Mouse (Mus musculus) frontal cortex, postnatal 36 days (tissue): Measurements from ENCODE around the gene Gckr.
"Not testable (repeated sequence)": the region's sequence is repeated elsewhere in the genome, so short reads cannot be mapped to it uniquely, and the experiment has no call there.

Experiments used
- DNase-seq, 2 experiments: peaks; one replicate each; pipeline ENCODE4 v3.0.0; 2022; ENCODE audit warnings: low spot score in 2 of 2

Gene Gckr

GRCm38 (mm10) chr5:31294964-31295605, 2.2 kb upstream of the Gckr start:
- no peak for DNase-seq

GRCm38 (mm10) chr5:31295606-31296141, 1.6 kb upstream of the Gckr start, which contains the start of gene Fndc4:
Gene Fndc4 (minus strand): TSS chr5:31296080.
- peak; percentile 39 to 51 for DNase-seq

DNA sequence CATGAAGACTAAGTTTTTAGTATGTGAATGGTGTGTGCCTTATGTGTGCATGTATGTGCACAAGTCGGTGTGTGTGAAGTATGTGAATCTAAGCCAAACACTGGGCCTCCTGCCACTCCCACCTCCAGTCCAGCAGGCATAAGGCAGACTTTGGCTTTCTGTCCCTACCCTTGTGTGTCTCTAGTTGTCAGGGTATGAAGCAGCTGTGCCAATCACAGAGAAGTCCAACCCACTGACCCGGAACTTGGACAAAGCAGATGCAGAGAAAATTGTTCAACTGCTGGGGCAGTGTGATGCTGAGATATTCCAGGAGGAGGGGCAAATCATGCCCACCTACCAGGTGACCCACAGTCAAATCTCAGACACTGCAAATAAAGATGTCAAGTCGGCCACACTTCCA, 738 bp downstream of the Gckr start:
- DNase-seq: no peak

DNA sequence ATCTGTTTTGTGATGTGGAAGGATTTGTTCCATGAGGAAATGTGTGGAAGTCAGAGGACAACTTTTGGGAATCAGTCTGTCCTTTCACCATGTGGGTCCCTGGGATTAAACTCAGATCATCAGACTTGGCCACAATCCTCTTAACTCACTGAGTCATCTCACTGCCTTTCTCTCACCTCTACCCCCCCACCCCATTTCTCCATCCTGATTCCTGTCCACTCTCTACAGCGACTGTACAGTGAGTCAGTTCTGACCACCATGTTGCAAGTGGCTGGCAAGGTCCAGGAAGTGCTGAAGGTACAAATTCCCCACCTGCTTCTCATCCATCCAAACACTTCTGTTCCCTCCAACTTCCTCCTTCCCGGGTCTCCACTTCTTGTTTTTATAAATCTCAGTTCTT, 1.2 kb downstream of the Gckr start:
- no peak for DNase-seq

DNA sequence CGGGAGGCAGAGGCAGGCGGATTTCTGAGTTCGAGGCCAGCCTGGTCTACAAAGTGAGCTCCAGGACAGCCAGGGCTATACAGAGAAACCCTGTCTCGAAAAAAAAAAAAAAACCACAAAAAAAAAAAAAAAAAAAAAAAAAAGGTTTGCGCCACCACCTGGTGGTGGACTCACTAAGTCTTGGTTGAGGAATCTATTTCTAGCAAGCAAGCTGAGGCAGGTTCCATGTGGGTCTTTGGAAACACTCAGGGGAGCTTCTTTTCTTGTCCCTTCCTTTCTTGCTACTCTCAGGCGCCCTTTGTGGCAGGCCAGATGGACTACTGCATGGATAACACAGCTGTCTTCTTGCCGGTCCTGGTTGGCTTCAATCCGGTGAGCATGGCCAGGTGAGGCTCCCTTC, 4.6 kb downstream of the Gckr start:
- DNase-seq: no peak

- DNase-seq: peak; percentile 20 to 35
Observed at GRCm38 (mm10) chr5:31303093-31303492, 5.8 kb downstream of the Gckr start.

DNA sequence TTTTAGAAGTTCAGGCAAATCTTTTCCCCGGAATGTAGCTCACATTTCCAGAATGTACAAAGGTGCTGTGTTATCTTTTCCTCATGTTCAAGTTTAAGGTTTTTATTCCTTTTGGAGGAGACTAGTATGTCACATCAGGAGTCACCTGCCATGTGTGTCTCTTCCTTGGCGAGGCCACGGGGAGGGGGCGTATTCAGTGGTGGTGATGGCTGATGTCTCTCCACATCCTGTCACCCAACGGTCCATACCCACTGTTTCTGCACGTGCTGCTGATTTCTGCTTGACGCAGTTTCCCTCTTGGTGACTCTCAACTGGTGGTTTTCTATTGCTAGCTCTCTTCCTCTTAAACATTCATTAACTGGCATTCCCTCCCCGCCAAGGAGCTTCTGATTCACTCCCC, 15.6 kb downstream of the Gckr start:
- DNase-seq: no peak

DNA sequence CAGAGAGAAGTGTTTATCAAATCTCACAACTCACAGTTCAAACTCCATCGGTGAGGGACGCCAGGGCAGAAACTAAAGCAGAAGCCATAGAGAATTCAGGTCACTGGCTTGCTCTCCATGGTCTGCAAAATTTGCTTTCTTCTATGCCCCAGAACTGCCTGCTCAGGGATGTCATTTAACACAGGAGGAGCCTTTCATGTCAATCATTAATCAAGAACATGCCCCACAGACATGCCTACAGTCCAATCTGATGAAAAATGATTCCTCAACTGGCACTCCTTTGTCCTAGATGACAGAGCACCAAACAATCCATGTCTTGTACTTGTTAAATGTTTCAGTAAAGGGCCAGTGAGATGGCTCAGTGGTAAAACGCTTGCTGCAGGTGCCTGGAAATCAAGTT, 25.5 kb downstream of the Gckr start:
- DNase-seq: no peak

- no peak for DNase-seq
Observed at GRCm38 (mm10) chr5:31324085-31324484, 26.8 kb downstream of the Gckr start.

GRCm38 (mm10) chr5:31326850-31327249, 29.6 kb downstream of the Gckr start:
- peak in 1 of 2 experiments; percentile 7 for DNase-seq

DNA sequence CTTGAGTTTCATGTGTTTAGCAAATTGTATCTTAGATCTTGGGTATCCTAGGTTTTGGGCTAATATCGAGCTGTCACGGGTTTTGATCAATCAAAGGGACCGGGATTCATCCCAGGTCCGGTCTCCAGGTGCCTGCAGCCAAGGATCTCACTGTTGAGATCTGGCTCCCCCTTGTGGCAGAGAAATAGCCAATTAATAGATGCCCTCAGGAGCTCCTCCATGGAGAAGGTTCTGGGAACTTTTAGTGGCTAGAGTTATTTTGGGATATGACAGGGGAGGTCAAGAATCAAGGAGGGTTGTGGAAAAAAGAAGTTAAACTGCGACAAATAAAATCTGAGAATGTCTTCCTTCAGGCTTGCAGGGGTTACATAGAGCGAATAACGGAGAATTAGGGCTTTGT, 31.0 kb downstream of the Gckr start:
- peak; percentile 40 to 76 for DNase-seq

- not testable (repeated sequence) for DNase-seq
Observed at GRCm38 (mm10) chr5:31357586-31357985, 60.3 kb downstream of the Gckr start.

- DNase-seq: no peak
Observed at GRCm38 (mm10) chr5:31360955-31361354, 63.7 kb downstream of the Gckr start.
